Mouse (Mus musculus) lung, embryonic 15.5 days (tissue): Measurements from ENCODE around the gene Spink8. TPM values are rescaled to one million over a fixed set of nuclear protein-coding genes. Genes with fewer than 3 reads are reported as not detected.
A peak's percentile ranks its signal among the peaks of the same experiment; 100 is the strongest.

ENCODE experiments used
- ATAC-seq: fragments of 200-750 bp; cut with Nextera tagmentation; 2 replicates; pipeline ENCODE4 v1.8.0; 2017; ENCODE audit warnings: moderate number of reproducible peaks, borderline replicate concordance; ENCODE audit not compliant: low FRiP score, low TSS enrichment; ENCODE audit errors: extremely low read depth
- H3K27ac ChIP-seq: fragments of 300-500 bp; sonication (generic); 2 replicates; pipeline ENCODE4 v1.5.1; 2015; ENCODE audit warnings: moderate library complexity, mild to moderate bottlenecking, inconsistent platforms
- H3K27me3 ChIP-seq: fragments of 300-500 bp; sonication (generic); 2 replicates; pipeline ENCODE4 v1.6.1; 2015; ENCODE audit warnings: inconsistent platforms
- H3K36me3 ChIP-seq: fragments of 300-500 bp; sonication (generic); 2 replicates; pipeline ENCODE4 v1.6.1; 2015; ENCODE audit warnings: inconsistent platforms
- H3K4me1 ChIP-seq: fragments of 300-500 bp; sonication (generic); 2 replicates; pipeline ENCODE4 v1.6.1; 2015; ENCODE audit warnings: inconsistent platforms
- H3K4me2 ChIP-seq: fragments of 300-500 bp; sonication (generic); 2 replicates; pipeline ENCODE4 v1.6.1; 2015; ENCODE audit warnings: inconsistent platforms, mild to moderate bottlenecking, moderate library complexity
- H3K4me3 ChIP-seq: fragments of 300-500 bp; sonication (generic); 2 replicates; pipeline ENCODE4 v1.5.1; 2015; ENCODE audit warnings: mild to moderate bottlenecking, inconsistent platforms
- H3K9ac ChIP-seq: fragments of 300-500 bp; sonication (generic); 2 replicates; pipeline ENCODE4 v1.6.1; 2015; ENCODE audit warnings: inconsistent platforms
- H3K9me3 ChIP-seq: fragments of 300-500 bp; sonication (generic); 2 replicates; pipeline ENCODE4 v1.6.1; 2016; ENCODE audit warnings: inconsistent platforms
- WGBS: fragments of 180-500 bp; shearing (Covaris S2); methylation state at CpG from one replicate; pipeline ENCODE4 v1.1.7; 2015; 5-methylcytosine and 5-hydroxymethylcytosine counted together
- polyA plus RNA-seq: library from polyadenylated mRNA; unstranded; fragments of >200 nt; fragmentation: Nextera tagmentation; extraction: Ambion mirVana; gene quantifications from 2 replicates; pipeline ENCODE4 v1.2.1, GENCODE M21; 2015

Gene Spink8
- polyA plus RNA-seq, 1 experiment from 2014 or later = not detected

DNA sequence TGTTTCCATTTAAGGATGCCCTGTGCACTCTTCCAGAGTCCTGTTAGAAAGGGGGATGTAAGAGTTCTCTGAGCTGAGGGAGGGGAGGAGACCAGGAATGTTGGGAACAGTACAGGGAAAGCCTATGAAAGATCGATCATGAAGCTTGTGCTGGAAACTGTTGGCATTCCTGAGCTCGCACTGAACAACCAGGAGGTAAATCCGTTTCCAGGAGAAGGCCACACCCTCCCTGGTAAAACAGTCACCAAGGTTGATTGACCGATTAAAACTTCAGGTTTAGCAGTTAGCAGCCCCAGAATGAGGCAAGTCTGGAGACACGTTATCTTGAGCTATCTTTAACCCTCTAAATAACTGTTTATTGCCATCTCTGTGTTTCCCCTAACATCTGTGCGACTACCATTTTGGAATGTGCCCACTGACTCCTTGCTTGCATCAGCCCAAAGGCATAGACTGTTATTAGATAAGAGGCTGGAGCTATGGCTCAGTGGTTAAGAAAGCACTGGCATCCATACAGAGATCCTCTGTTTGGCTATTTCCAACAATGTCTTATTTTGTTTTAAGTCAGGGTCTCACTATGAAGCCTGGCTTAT, 59.0 kb downstream of the Spink8 start:
- Histone ChIP-seq H3K27ac (no peak overlapping the region), H3K27me3 (no peaks in the 10 kb centered on the region), H3K4me1 (no peaks in the 10 kb centered on the region), H3K9ac (no peak overlapping the region), H3K4me3 (no peak overlapping the region), H3K9me3 (no peaks in the 10 kb centered on the region), H3K36me3 (no peaks in the 10 kb centered on the region), H3K4me2 (no peak overlapping the region)
- WGBS = 35% methylated on average over 6 of the region's 6 CpGs
- ATAC-seq = no peak

DNA sequence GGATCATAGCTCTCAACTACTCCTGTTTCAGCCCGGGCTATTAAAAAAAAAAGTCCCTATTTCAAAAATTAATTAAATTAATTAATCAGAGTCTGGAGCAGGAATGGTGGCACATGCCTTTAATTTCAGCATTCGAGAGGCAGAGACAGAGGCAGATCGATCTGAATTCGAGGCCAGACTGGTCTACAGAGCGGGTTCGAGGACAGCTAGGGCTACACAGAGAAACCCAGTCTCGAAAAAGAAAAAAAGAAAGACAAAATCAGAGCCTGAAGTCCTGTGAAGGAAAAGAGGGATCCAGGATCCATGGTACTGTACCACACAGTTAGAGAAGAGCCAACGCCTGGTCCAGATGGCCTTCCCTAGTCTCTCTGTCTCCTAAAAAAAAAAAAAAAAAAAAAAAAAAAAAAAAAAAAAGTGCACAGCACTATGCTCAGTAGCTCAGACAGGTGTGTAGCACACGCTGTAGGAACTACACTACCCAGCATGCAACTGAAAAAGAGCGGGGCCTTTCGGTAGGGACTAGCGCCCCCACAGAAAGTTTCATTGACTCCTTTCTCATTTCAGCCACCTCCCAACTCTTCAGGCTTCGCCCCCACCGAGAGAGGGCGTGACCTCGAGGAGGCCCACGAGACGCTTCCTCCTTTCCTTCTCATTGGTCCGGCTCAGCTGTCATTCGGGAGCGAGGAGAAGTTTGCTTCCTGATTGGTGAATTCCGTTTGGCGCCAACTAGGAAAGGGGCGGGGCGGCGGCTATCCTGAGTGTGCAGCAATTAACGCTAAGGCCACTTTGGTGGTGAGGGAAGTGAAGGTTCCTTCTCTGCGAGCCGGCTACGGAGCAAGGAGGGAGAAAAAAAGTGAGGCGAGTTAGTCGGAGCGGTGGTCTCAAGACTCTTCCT, 63.0 kb downstream of the Spink8 start, which contains the start of gene Cdc25a:
TSS of gene Cdc25a (plus strand) at position 783 of the 895 bp plus-strand sequence.
- 6% methylated on average over 33 of the region's 33 CpGs for WGBS
- Histone ChIP-seq H3K27ac (peak within 1 kb of the TSS; percentile 96), H3K9me3 (no peaks in the 10 kb centered on the region), H3K4me3 (peak within 1 kb of the TSS; percentile 63), H3K36me3 (peaks cover 24% of the 10 kb centered on the region), H3K9ac (peak within 1 kb of the TSS; percentile 79), H3K27me3 (no peaks in the 10 kb centered on the region), H3K4me1 (peaks cover 10% of the 10 kb centered on the region), H3K4me2 (peak within 1 kb of the TSS; percentile 60)
- peak; percentile 91 for ATAC-seq

DNA sequence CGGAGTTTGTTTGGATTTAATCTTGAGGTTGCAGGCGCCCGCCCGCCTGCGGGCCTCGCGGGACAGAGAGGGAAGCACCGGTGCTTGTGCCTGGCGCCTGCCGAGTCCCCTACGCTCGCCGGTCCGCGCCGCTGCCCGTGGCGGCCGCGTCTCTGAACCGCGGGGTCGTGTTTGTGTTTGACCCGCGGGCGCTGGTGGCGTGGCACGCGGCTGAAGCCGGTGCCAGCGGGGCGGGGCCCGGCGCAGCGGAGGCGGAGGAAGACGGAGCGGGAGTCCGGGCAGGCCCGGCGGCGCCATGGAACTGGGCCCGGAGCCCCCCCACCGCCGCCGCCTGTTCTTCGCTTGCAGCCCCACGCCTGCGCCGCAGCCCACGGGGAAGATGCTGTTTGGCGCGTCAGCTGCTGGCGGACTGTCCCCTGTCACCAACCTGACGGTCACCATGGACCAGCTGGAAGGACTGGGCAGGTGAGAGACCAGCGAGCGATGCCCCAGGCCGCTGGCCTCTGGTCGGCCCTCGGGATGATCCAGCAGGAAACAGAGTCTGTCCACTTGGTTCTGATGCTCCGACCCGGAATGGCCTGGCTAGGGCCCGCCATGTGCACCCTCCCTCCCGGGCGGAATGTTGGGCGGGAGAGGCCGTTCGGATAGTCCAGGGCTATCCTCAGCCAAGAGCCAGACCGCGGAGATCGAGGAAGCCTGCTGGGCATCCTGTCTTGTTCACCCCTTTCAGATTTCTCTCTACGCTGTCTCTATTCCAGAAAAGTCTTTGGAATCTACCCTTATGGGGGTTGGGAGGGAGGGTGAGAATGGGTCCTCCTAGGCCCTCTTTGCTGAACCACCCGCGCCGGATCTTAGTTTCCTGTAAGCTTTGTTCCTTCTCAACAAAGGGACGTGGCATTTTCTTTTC, 63.9 kb downstream of the Spink8 start:
- WGBS = under 1% methylated on average over 76 of the region's 76 CpGs

More for the DNA sequence above, 63.9 kb downstream of the Spink8 start:
- Histone ChIP-seq H3K9ac (peak overlapping the region; percentile 79), H3K27me3 (no peaks in the 10 kb centered on the region), H3K36me3 (peaks cover 33% of the 10 kb centered on the region), H3K4me2 (peak overlapping the region; percentile 60), H3K9me3 (no peaks in the 10 kb centered on the region), H3K4me1 (peaks cover 10% of the 10 kb centered on the region), H3K4me3 (peak overlapping the region; percentile 63), H3K27ac (peak overlapping the region; percentile 96)
- ATAC-seq = peak; percentile 85

Other genes with a start within 250 kb of the Spink8 start
- not detected in 2 replicates for gene Fbxw15, start 244.0 kb upstream of the Spink8 start, polyA plus RNA-seq
- 0.10 TPM in 1 of 2 replicates, not detected in the other for gene Fbxw24, start 186.2 kb upstream of the Spink8 start, polyA plus RNA-seq
- not detected in 2 replicates for gene Fbxw25, start 147.6 kb upstream of the Spink8 start, polyA plus RNA-seq
- gene Fbxw18, start 109.6 kb upstream of the Spink8 start, polyA plus RNA-seq = not detected in 2 replicates
- gene Fbxw26, start 66.2 kb upstream of the Spink8 start, polyA plus RNA-seq = not detected in 2 replicates
- gene Fbxw27, start 21.6 kb upstream of the Spink8 start, polyA plus RNA-seq = not detected in 2 replicates
- gene Nme6, start 20.5 kb downstream of the Spink8 start, polyA plus RNA-seq = 52.9 and 58.0 TPM in 2 replicates
- 1.0 and 1.2 TPM in 2 replicates for gene Camp, start 37.3 kb downstream of the Spink8 start, polyA plus RNA-seq
- gene Cdc25a, start 63.3 kb downstream of the Spink8 start, polyA plus RNA-seq = 27.2 and 30.4 TPM in 2 replicates
- 46.7 and 49.9 TPM in 2 replicates for gene Map4, start 119.2 kb downstream of the Spink8 start, polyA plus RNA-seq